Mouse (Mus musculus) c-Kit-negative CD71-positive TER-119-positive erythroid progenitor cells, embryonic 14.5 days (primary cell): ENCODE results near the gene Cyb5d1.

Source experiments
- DNase-seq: peaks from one replicate; pipeline ENCODE4 v3.0.0-alpha.2; 2013; ENCODE audit warnings: low read depth, low spot score

Gene Cyb5d1

GRCm38 (mm10) chr11:69364376-69364775, 31.1 kb downstream of the Cyb5d1 start:
- no peak for DNase-seq

GRCm38 (mm10) chr11:69362479-69362878, 33.0 kb downstream of the Cyb5d1 start:
- DNase-seq, result no peak

GRCm38 (mm10) chr11:69362021-69362420, 33.4 kb downstream of the Cyb5d1 start:
- no peak for DNase-seq

- no peak for DNase-seq
Measured at GRCm38 (mm10) chr11:69357690-69358089, 37.7 kb downstream of the Cyb5d1 start.

- no peak for DNase-seq
Measured at GRCm38 (mm10) chr11:69356544-69356943, 38.9 kb downstream of the Cyb5d1 start.

- no peak for DNase-seq
Measured at GRCm38 (mm10) chr11:69346441-69346840, 49.0 kb downstream of the Cyb5d1 start.
